Mouse (Mus musculus) MEL (cell line): Measurements from ENCODE around the gene Ctc1. TPM values are rescaled to one million over a fixed set of nuclear protein-coding genes. Genes with fewer than 3 reads are reported as not detected.
A peak's percentile ranks its signal among the peaks of the same experiment; 100 is the strongest.

Source experiments
- DNase-seq: peaks from one replicate; pipeline ENCODE4 v3.0.0; 2011; ENCODE audit warnings: low read depth, low spot score
- H3K27ac ChIP-seq: 2 replicates; pipeline ENCODE4 v1.5.1; 2012; ENCODE audit warnings: low read depth, mild to moderate bottlenecking, control low read depth, low read length, moderate library complexity; ENCODE audit not compliant: control insufficient read depth
- H3K27me3 ChIP-seq, 2 experiments: fragments of 150-350 bp in 1 of 2; sonication (generic) in 1 of 2; 2 replicates each; pipeline ENCODE4 v1.6.1; 2012; ENCODE audit warnings: low read length in 2 of 2, mild to moderate bottlenecking in 2 of 2, improper control_type of control experiment in 1 of 2, moderate library complexity in 1 of 2; ENCODE audit not compliant: insufficient read depth in 2 of 2, control insufficient read depth in 1 of 2
- H3K36me3 ChIP-seq, 2 experiments: 2 replicates each; pipeline ENCODE4 v1.6.1; 2012 to 2014; ENCODE audit warnings: low read length in 2 of 2, improper control_type of control experiment in 1 of 2, inconsistent platforms in 1 of 2, mild to moderate bottlenecking in 1 of 2; ENCODE audit not compliant: insufficient read depth in 2 of 2, control insufficient read depth in 1 of 2
- H3K4me1 ChIP-seq, 2 experiments: fragments of 150-350 bp in 1 of 2; sonication (generic) in 1 of 2; 2 replicates each; pipeline ENCODE4 v1.6.1; 2012; ENCODE audit warnings: low read length in 2 of 2, improper control_type of control experiment in 1 of 2, mild to moderate bottlenecking in 1 of 2; ENCODE audit not compliant: insufficient read depth in 2 of 2, control insufficient read depth in 1 of 2
- H3K4me3 ChIP-seq, 2 experiments: fragments of 150-350 bp in 1 of 2; sonication (generic) in 1 of 2; 2 replicates each; pipeline ENCODE4 v1.5.1; 2012; ENCODE audit warnings: low read depth in 2 of 2, low read length in 2 of 2, mild to moderate bottlenecking in 2 of 2, moderate library complexity in 2 of 2, control low read depth in 1 of 2, improper control_type of control experiment in 1 of 2; ENCODE audit not compliant: control insufficient read depth in 1 of 2, insufficient read depth in 1 of 2
- H3K79me2 ChIP-seq: 2 replicates; pipeline ENCODE4 v1.6.1; 2012; ENCODE audit warnings: mild to moderate bottlenecking, low read length, moderate library complexity; ENCODE audit not compliant: control insufficient read depth, poor library complexity, insufficient read depth
- H3K9ac ChIP-seq: 2 replicates; pipeline ENCODE4 v1.6.1; 2012; ENCODE audit warnings: low read depth, mild to moderate bottlenecking, control low read depth, low read length, moderate library complexity; ENCODE audit not compliant: control insufficient read depth, poor library complexity, severe bottlenecking
- H3K9me3 ChIP-seq: fragments of 150-350 bp; sonication (generic); replicated peaks from 2 replicates; pipeline ENCODE4 v1.6.1; 2012; ENCODE audit warnings: mild to moderate bottlenecking, low read length, improper control_type of control experiment, moderate library complexity; ENCODE audit not compliant: insufficient read depth
- BHLHE40 ChIP-seq: IDR thresholded peaks from 2 replicates; pipeline ENCODE4 v1.6.1; 2012; ENCODE audit warnings: low read depth, mild to moderate bottlenecking, inconsistent platforms, low read length, improper control_type of control experiment, borderline replicate concordance
- CTCF ChIP-seq, 3 experiments: IDR thresholded peaks in 2 of 3; conservative IDR thresholded peaks in 1 of 3; 2 replicates each; pipeline ENCODE4 v1.5.1; 2011 to 2012; ENCODE audit warnings: low read length in 3 of 3, low read depth in 2 of 3, mild to moderate bottlenecking in 2 of 3, improper control_type of control experiment in 1 of 3, inconsistent platforms in 1 of 3, mixed read lengths in 1 of 3, moderate library complexity in 1 of 3; ENCODE audit not compliant: control insufficient read depth in 1 of 3, insufficient read depth in 1 of 3, poor library complexity in 1 of 3, severe bottlenecking in 1 of 3
- E2F4 ChIP-seq: IDR thresholded peaks from 2 replicates; pipeline ENCODE4 v1.6.1; 2011; ENCODE audit warnings: low read depth, low read length, improper control_type of control experiment, borderline replicate concordance
- EP300 ChIP-seq, 2 experiments: IDR thresholded peaks; 2 replicates each; pipeline ENCODE4 v1.6.1; 2011; ENCODE audit warnings: improper control_type of control experiment in 2 of 2, low read length in 2 of 2, low read depth in 1 of 2, mild to moderate bottlenecking in 1 of 2
- GABPA ChIP-seq: IDR thresholded peaks from 2 replicates; pipeline ENCODE4 v1.6.1; 2012; ENCODE audit warnings: low read depth, mild to moderate bottlenecking, inconsistent platforms, low read length, improper control_type of control experiment, moderate library complexity
- GATA1 ChIP-seq: IDR thresholded peaks from 2 replicates; pipeline ENCODE4 v1.6.1; 2011; ENCODE audit warnings: low read depth, low read length, improper control_type of control experiment
- MAFK ChIP-seq: IDR thresholded peaks from 2 replicates; pipeline ENCODE4 v1.6.1; 2011; ENCODE audit warnings: low read depth, mild to moderate bottlenecking, low read length, improper control_type of control experiment, borderline replicate concordance
- MAZ ChIP-seq: IDR thresholded peaks from 2 replicates; pipeline ENCODE4 v1.6.1; 2012; ENCODE audit warnings: low read depth, mild to moderate bottlenecking, inconsistent platforms, low read length, improper control_type of control experiment
- NRF1 ChIP-seq: IDR thresholded peaks from 2 replicates; pipeline ENCODE4 v1.6.1; 2014; ENCODE audit warnings: low read depth, mild to moderate bottlenecking, inconsistent platforms, low read length, improper control_type of control experiment, moderate library complexity; ENCODE audit not compliant: poor library complexity, insufficient read depth, severe bottlenecking
- POLR2A ChIP-seq, 2 experiments: IDR thresholded peaks; 2 replicates each; pipeline ENCODE4 v1.6.1; 2011 to 2012; ENCODE audit warnings: low read length in 2 of 2, mild to moderate bottlenecking in 2 of 2, control low read depth in 1 of 2, improper control_type of control experiment in 1 of 2, low read depth in 1 of 2, moderate library complexity in 1 of 2; ENCODE audit not compliant: control insufficient read depth in 1 of 2, insufficient read depth in 1 of 2, poor library complexity in 1 of 2
- POLR2AphosphoS2 ChIP-seq: IDR thresholded peaks from 2 replicates; pipeline ENCODE4 v1.6.1; 2011; ENCODE audit warnings: low read length, improper control_type of control experiment
- POLR2AphosphoS5 ChIP-seq: IDR thresholded peaks from 2 replicates; pipeline ENCODE4 v1.6.1; 2012; ENCODE audit warnings: low read depth, borderline replicate concordance, mild to moderate bottlenecking, inconsistent platforms, low read length, moderate library complexity, mixed read lengths
- RAD21 ChIP-seq: IDR thresholded peaks from 2 replicates; pipeline ENCODE4 v1.6.1; 2011; ENCODE audit warnings: mild to moderate bottlenecking, low read depth, low read length, improper control_type of control experiment
- RCOR1 ChIP-seq: IDR thresholded peaks from 2 replicates; pipeline ENCODE4 v1.6.1; 2012; ENCODE audit warnings: low read depth, mild to moderate bottlenecking, inconsistent platforms, low read length, improper control_type of control experiment
- SIN3A ChIP-seq: IDR thresholded peaks from 2 replicates; pipeline ENCODE4 v1.6.1; 2012; ENCODE audit warnings: low read length, improper control_type of control experiment, inconsistent platforms
- SMC3 ChIP-seq: IDR thresholded peaks from 2 replicates; pipeline ENCODE4 v1.6.1; 2011; ENCODE audit warnings: low read depth, low read length, improper control_type of control experiment
- TBP ChIP-seq: IDR thresholded peaks from 2 replicates; pipeline ENCODE4 v1.8.0; 2011; ENCODE audit warnings: low read depth, low read length, improper control_type of control experiment
- UBTF ChIP-seq: IDR thresholded peaks from 2 replicates; pipeline ENCODE4 v1.6.1; 2012; ENCODE audit warnings: low read depth, mild to moderate bottlenecking, inconsistent platforms, low read length, improper control_type of control experiment, moderate library complexity, borderline replicate concordance; ENCODE audit not compliant: insufficient read depth
- USF1 ChIP-seq: IDR thresholded peaks from 2 replicates; pipeline ENCODE4 v1.6.1; 2014; ENCODE audit warnings: low read depth, mild to moderate bottlenecking, inconsistent platforms, low read length, improper control_type of control experiment, moderate library complexity
- ZMIZ1 ChIP-seq: IDR thresholded peaks from 2 replicates; pipeline ENCODE4 v1.6.1; 2012; ENCODE audit warnings: low read depth, mild to moderate bottlenecking, inconsistent platforms, low read length, improper control_type of control experiment, moderate library complexity
- ZNF384 ChIP-seq: IDR thresholded peaks from 2 replicates; pipeline ENCODE4 v1.6.1; 2012; ENCODE audit warnings: low read depth, mild to moderate bottlenecking, inconsistent platforms, low read length, improper control_type of control experiment
- polyA plus RNA-seq, 2 experiments: library from polyadenylated mRNA; stranded (reverse) in 1 of 2; unstranded in 1 of 2; fragments of >175 nt in 1 of 2; fragments of >200 nt in 1 of 2; gene quantifications; 2 replicates each; pipeline versions ENCODE4 v1.2.1 to v1.2.4; 2012; ENCODE audit warnings: low replicate concordance in 2 of 2, low read depth in 1 of 2; ENCODE audit not compliant: insufficient read length in 2 of 2, insufficient read depth in 1 of 2, missing spikeins in 1 of 2
- total RNA-seq: library from RNA; depleted of rRNA; stranded (reverse); fragments of 300-350 nt; gene quantifications from 2 replicates; pipeline ENCODE4 v1.2.3, GENCODE M21; 2012

Gene Ctc1
- total and polyA plus RNA-seq, 3 experiments = 16.0 to 59.1 TPM; not detected in 1

GRCm38 (mm10) chr11:69012071-69012601 is 3.6 kb upstream of the Ctc1 start (continued):
- TF ChIP-seq GABPA = no peak
- peak; percentile 1; the same call in 1 of the 2 replicates for TF ChIP-seq ZNF384

GRCm38 (mm10) chr11:69016755-69017154 is 1.0 kb downstream of the Ctc1 start:
- DNase-seq = no peak
- H3K9ac ChIP-seq = peak overlapping the region; percentile 97
- peaks cover 0 to 11% of the 10 kb centered on the region in 2 experiments; a peak in 2 of 4 replicates for H3K36me3 ChIP-seq
- peaks cover 2 to 16% of the 10 kb centered on the region in 2 experiments for H3K4me1 ChIP-seq
- no peaks in the 10 kb centered on the region for H3K9me3 ChIP-seq
- H3K27ac ChIP-seq = peak overlapping the region; percentile 98
- TF ChIP-seq RAD21 (no peak), EP300 (IDR thresholded peaks at IDR 0.05; ENCODE audit: low read depth in 1 of 2, low read length in 2 of 2) (no peak), UBTF (no peak), RCOR1 (no peak), ZMIZ1 (no peak), GATA1 (no peak), SMC3 (no peak), MAZ (no peak), POLR2AphosphoS5 (no peak), POLR2A (IDR thresholded peaks at IDR 0.05; ENCODE audit: control insufficient read depth in 1 of 2, insufficient read depth in 1 of 2, low read depth in 1 of 2, low read length in 2 of 2, poor library complexity in 1 of 2) (no peak), NRF1 (no peak), POLR2AphosphoS2 (no peak), CTCF (IDR thresholded peaks at IDR 0.05 in 2 of 3, conservative IDR thresholded peaks at IDR 0.05 in 1 of 3; ENCODE audit: control insufficient read depth in 1 of 3, insufficient read depth in 1 of 3, low read depth in 2 of 3, low read length in 3 of 3, poor library complexity in 1 of 3, severe bottlenecking in 1 of 3) (no peak), E2F4 (no peak), SIN3A (no peak), MAFK (no peak), GABPA (no peak), USF1 (no peak)
- peak overlapping the region; percentile 52 to 96 for H3K4me3 ChIP-seq
- H3K79me2 ChIP-seq = peaks cover 15% of the 10 kb centered on the region
- no peaks in the 10 kb centered on the region for H3K27me3 ChIP-seq

DNA sequence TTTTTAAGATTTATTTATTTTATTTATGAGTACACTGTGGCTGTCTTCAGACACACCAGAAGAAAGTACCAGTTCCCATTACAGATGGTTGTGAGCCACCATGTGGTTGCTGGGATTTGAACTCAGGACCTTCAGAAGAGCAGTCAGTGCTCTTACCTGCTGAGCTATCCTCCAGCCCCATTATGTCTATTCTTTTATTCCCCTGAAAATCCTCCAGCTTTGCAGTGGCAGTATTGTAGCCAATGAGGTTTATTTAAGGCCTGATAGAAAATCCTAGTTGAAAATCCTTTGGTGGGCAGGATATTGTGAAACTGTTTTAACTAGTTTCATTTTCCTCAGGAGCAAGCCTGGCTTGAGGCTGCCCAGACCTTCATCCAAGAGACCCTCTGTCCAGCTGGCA is 5.0 kb downstream of the Ctc1 start:
- no peak overlapping the region for H3K27ac ChIP-seq
- H3K9ac ChIP-seq = no peak overlapping the region
- H3K27me3 ChIP-seq = no peaks in the 10 kb centered on the region
- H3K36me3 ChIP-seq = peaks cover 7% of the 10 kb centered on the region in 2 experiments; a peak in 3 of 4 replicates
- peaks cover 2 to 11% of the 10 kb centered on the region in 2 experiments; a peak in 3 of 4 replicates for H3K4me1 ChIP-seq
- H3K9me3 ChIP-seq = no peaks in the 10 kb centered on the region
- DNase-seq = no peak
- H3K4me3 ChIP-seq = no peak overlapping the region
- H3K79me2 ChIP-seq = peaks cover 13% of the 10 kb centered on the region
- TF ChIP-seq BHLHE40 (no peak), POLR2A (IDR thresholded peaks at IDR 0.05; ENCODE audit: control insufficient read depth in 1 of 2, insufficient read depth in 1 of 2, low read depth in 1 of 2, low read length in 2 of 2, poor library complexity in 1 of 2) (no peak), TBP (peak; percentile 90), GATA1 (no peak)
